Mouse (Mus musculus) liver, embryonic 14.5 days (tissue): ENCODE measurements around the gene Macrod1.

Source experiments
- CTCF ChIP-seq: IDR thresholded peaks from 2 replicates; pipeline ENCODE4 v1.5.1; 2016; ENCODE audit warnings: antibody characterized with exemption, low read depth, control low read depth
- EP300 ChIP-seq: IDR thresholded peaks from 2 replicates; pipeline ENCODE4 v1.6.1; 2016; ENCODE audit warnings: antibody characterized with exemption, low read depth

DNA sequence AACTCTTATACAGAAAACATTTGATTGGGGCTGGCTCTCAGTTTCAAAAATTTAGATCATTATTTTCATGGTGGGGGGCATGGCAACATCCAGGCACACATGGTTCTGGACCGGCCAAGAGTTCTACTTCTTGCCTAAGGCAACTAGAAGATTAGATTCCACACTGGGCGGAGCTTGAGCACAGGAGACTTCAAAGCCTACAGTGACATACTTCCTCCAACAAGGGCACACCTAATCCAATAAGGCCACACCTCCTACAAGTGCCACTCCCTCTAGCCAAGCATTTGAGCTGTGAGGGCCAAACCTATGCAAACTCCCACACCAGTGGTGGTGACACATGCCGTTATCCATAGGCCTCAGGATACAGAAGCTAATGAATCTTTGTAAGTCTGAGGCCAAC lies 189.4 kb downstream of the Macrod1 start:
- TF ChIP-seq CTCF (no peak), EP300 (no peak)
